Mouse (Mus musculus) CD4-positive, CD25-positive, alpha-beta regulatory T cell (primary cell): ENCODE results near the gene 4930447F04Rik. TPM values are rescaled to one million over a fixed set of nuclear protein-coding genes. Genes with fewer than 3 reads are reported as not detected.

Source experiments
- polyA plus RNA-seq: library from polyadenylated mRNA; unstranded; fragments of 100-300 nt; shearing (Covaris generic); gene quantifications from one replicate; pipeline ENCODE4 v1.2.1, GENCODE M21; 2017

4930447F04Rik gene
- not detected for polyA plus RNA-seq

DNA sequence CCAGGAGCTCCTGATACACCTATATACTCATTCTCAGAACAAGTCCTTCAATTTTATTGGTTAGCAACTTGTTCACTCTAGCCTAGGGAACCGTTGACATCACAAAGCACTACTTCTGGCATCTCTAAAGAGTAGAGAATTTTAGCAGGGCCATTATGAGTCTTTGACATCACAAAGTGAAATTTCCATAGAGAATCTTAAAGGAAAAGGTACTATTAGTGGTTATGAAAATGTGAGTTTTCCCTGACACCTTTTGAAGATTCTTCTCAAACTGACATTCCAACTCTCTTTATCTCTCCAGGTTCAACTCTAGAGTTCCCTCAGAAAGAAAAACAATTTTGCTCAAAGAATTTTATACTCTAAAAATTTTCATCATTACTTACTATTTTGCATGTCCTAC is at the start of gene 4930447F04Rik:
Gene 4930447F04Rik (minus strand): TSS at position 101 of the 400 bp plus-strand sequence.

